Comparison of ENCODE assay signal across 8 mouse cellular contexts in the genomic region with DNA sequence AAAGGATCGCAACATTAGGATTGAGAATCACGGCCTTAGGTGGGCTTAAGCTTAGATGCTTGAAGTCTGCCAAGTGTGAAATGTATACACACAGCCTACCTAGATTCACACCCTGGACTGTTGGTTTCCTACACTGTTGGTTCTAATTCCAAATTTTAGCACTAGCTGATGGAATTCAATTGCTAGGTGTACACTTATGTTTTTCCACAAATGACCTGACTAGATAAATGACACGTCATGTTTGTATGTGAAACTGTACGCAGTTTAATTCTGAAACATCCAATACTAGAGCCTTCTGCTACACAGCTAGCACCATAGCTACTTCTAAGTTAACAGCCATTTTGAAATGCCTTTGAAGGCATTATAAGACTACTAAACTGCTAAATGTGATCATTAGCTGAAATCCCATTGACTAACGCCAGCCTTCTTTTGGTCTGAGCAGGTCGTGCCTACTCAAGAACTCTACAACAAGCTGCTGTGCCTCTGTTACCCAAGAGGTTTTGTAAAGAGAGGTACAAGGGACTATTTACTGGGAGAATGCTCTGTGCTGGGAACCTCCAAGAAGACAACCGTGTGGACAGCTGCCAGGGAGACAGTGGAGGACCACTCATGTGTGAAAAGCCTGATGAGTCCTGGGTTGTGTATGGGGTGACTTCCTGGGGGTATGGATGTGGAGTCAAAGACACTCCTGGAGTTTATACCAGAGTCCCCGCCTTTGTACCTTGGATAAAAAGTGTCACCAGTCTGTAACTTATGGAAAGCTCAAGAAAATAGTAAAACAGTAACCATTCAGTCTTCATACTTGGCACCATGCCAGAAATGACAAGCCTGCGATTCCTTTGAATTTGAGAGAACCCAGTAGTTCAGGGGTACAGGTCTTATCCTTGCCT. TPM values are rescaled to one million over a fixed set of nuclear protein-coding genes. Genes with fewer than 3 reads are reported as not detected.
DNase-seq lines count a peak whose midpoint lies in the region; ATAC-seq lines count a peak whose summit lies in the region.

No protein-coding gene starts in this region.

- peak overlapping the region; percentile 92 for H3K4me2 ChIP-seq in heart, embryonic 13.5 days
- H3K4me2 ChIP-seq in neural tube, embryonic 12.5 days (replicated peaks): peak overlapping the region; percentile 28; the same call in 1 of the 2 replicates

- no peaks in the 10 kb centered on the region for H3K9me3 ChIP-seq in heart, embryonic 13.5 days
- no peaks in the 10 kb centered on the region for H3K9me3 ChIP-seq in limb, embryonic 10.5 days (replicated peaks)
- H3K9me3 ChIP-seq in neural tube, embryonic 12.5 days: no peaks in the 10 kb centered on the region

- WGBS in heart, embryonic 13.5 days: 56% methylated on average over 9 of the region's 9 CpGs
- WGBS in limb, embryonic 10.5 days: 57% methylated on average over 9 of the region's 9 CpGs
- WGBS in neural tube, embryonic 12.5 days: 52% methylated on average over 9 of the region's 9 CpGs

- H3K36me3 ChIP-seq in heart, embryonic 13.5 days: peaks cover 25% of the 10 kb centered on the region
- H3K36me3 ChIP-seq in limb, embryonic 10.5 days: peaks cover 14% of the 10 kb centered on the region
- peaks cover 2% of the 10 kb centered on the region; the same call in 1 of the 2 replicates for H3K36me3 ChIP-seq in neural tube, embryonic 12.5 days

- H3K27me3 ChIP-seq in heart, embryonic 13.5 days (replicated peaks): no peaks in the 10 kb centered on the region
- H3K27me3 ChIP-seq in limb, embryonic 10.5 days (ENCODE audit: low read depth, poor library complexity, severe bottlenecking): no peaks in the 10 kb centered on the region
- no peaks in the 10 kb centered on the region for H3K27me3 ChIP-seq in neural tube, embryonic 12.5 days (replicated peaks)

- peaks cover 37% of the 10 kb centered on the region for H3K4me1 ChIP-seq in heart, embryonic 13.5 days
- H3K4me1 ChIP-seq in limb, embryonic 10.5 days: peaks cover 11% of the 10 kb centered on the region; the same call in 1 of the 2 replicates
- peaks cover 13% of the 10 kb centered on the region for H3K4me1 ChIP-seq in neural tube, embryonic 12.5 days

- ATAC-seq in heart, embryonic 13.5 days (ENCODE audit: extremely low read depth, insufficient number of reproducible peaks, low FRiP score, low TSS enrichment): no peak
- no peak for ATAC-seq in neural tube, embryonic 12.5 days (ENCODE audit: low FRiP score, low read depth)

- peak overlapping the region; percentile 16; the same call in 1 of the 2 replicates for H3K27ac ChIP-seq in heart, embryonic 13.5 days (replicated peaks)
- no peak overlapping the region for H3K27ac ChIP-seq in limb, embryonic 10.5 days
- no peak overlapping the region for H3K27ac ChIP-seq in neural tube, embryonic 12.5 days

- peak; percentile 20 to 54 for DNase-seq in adrenal gland, adult (ENCODE audit: inconsistent age in 2 of 2, low spot score in 1 of 2)
- no peak for DNase-seq in adrenal gland, postnatal 4 days (ENCODE audit: low spot score in 2 of 2)
- DNase-seq in lung, postnatal 10 days: peak; percentile 18
- no peak for DNase-seq in lung, postnatal 4 days
- DNase-seq in limb, embryonic 10.5 days (ENCODE audit: low spot score): peak; percentile 36
- no peak for DNase-seq in thymus, postnatal 14 days

- H3K9ac ChIP-seq in heart, embryonic 13.5 days: no peak overlapping the region
- H3K9ac ChIP-seq in neural tube, embryonic 12.5 days: no peak overlapping the region

- H3K4me3 ChIP-seq in heart, embryonic 13.5 days: no peak overlapping the region
- H3K4me3 ChIP-seq in limb, embryonic 10.5 days: peak overlapping the region; percentile 78
- no peak overlapping the region for H3K4me3 ChIP-seq in neural tube, embryonic 12.5 days

RNA-seq across cellular contexts. Expression of a gene that starts 59.3 kb away (rescaled TPM):
- total RNA-seq in adrenal gland, postnatal 4 days (2021): 1 to 10 TPM; 3.0 to 3.8 TPM
- 2.6 and 3.3 TPM in 2 replicates for polyA plus RNA-seq in heart, embryonic 13.5 days (2015; fragmentation: Nextera tagmentation; extraction: Ambion mirVana)
- polyA plus RNA-seq in limb, embryonic 10.5 days (2016; fragmentation: Nextera tagmentation; extraction: Ambion mirVana): 0.54 and 1.2 TPM in 2 replicates
- polyA plus RNA-seq in neural tube, embryonic 12.5 days (2016; fragmentation: Nextera tagmentation; extraction: Ambion mirVana): 12.1 and 13.0 TPM in 2 replicates

Comparison
In these comparisons a context has a peak if more than half of its experiments do, and no peak if none do; other contexts are left out.
1. DNase-seq: peak in adrenal gland, adult (2 of 2), lung, postnatal 10 days (single experiment) and limb, embryonic 10.5 days (single experiment); none in adrenal gland, postnatal 4 days (0 of 2), lung, postnatal 4 days (0 of 2) and thymus, postnatal 14 days (single experiment).